Mouse (Mus musculus): ENCODE data around the gene Lpin1. TPM values are rescaled to one million over a fixed set of nuclear protein-coding genes. Genes with fewer than 3 reads are reported as not detected.

Gene Lpin1
- total RNA-seq, 2 experiments from 2014 or later, result 17.7 to 20.9 TPM

- DNase-seq (ENCODE audit: low spot score in 2 of 2), result no peak
These were observed 82.1 kb downstream of the Lpin1 start for GRCm38 (mm10) chr12:16528650-16529049.

- no peak for DNase-seq (ENCODE audit: low spot score in 2 of 2)
These were observed 82.8 kb downstream of the Lpin1 start for GRCm38 (mm10) chr12:16527941-16528340.

GRCm38 (mm10) chr12:16526862-16527261 lies 83.9 kb downstream of the Lpin1 start:
- DNase-seq (ENCODE audit: low spot score in 2 of 2), result no peak

- DNase-seq (ENCODE audit: low spot score in 2 of 2), result no peak
These were observed 84.6 kb downstream of the Lpin1 start for GRCm38 (mm10) chr12:16526134-16526533.

- peak; percentile 46 to 65 for DNase-seq (ENCODE audit: low spot score in 2 of 2)
These were observed 95.6 kb downstream of the Lpin1 start for GRCm38 (mm10) chr12:16515183-16515582.

GRCm38 (mm10) chr12:16512991-16513390 lies 97.8 kb downstream of the Lpin1 start:
- DNase-seq (ENCODE audit: low spot score in 2 of 2), result no peak

- DNase-seq (ENCODE audit: low spot score in 2 of 2), result peak; percentile 55 to 73
These were observed 101.5 kb downstream of the Lpin1 start for GRCm38 (mm10) chr12:16509122-16509752.

- peak in 1 of 2 experiments; percentile 20 for DNase-seq (ENCODE audit: low spot score in 2 of 2)
These were observed 103.7 kb downstream of the Lpin1 start for GRCm38 (mm10) chr12:16506796-16507790.

- no peak for DNase-seq (ENCODE audit: low spot score in 2 of 2)
These were observed 106.5 kb downstream of the Lpin1 start for GRCm38 (mm10) chr12:16504244-16504643.

GRCm38 (mm10) chr12:16497960-16498359 lies 112.8 kb downstream of the Lpin1 start:
- DNase-seq (ENCODE audit: low spot score in 2 of 2), result no peak

- no peak for DNase-seq (ENCODE audit: low spot score in 2 of 2)
These were observed 118.1 kb downstream of the Lpin1 start for GRCm38 (mm10) chr12:16492713-16493112.

- DNase-seq (ENCODE audit: low spot score in 2 of 2), result no peak
These were observed 121.9 kb downstream of the Lpin1 start for GRCm38 (mm10) chr12:16488899-16489298.

- no peak for DNase-seq (ENCODE audit: low spot score in 2 of 2)
These were observed 123.3 kb downstream of the Lpin1 start for GRCm38 (mm10) chr12:16487453-16487852.

Other genes starting within 250 kb of the Lpin1 start
- gene Ntsr2, start 42.4 kb upstream of the Lpin1 start, total RNA-seq (2021), result 100 to 1,000 TPM; 112 to 123 TPM
- gene Greb1, start 189.9 kb upstream of the Lpin1 start, total RNA-seq (2021), result under 1 TPM; 0.57 to 0.76 TPM
- 10 to 100 TPM; 23.2 to 24.5 TPM for gene E2f6, start 200.0 kb upstream of the Lpin1 start, total RNA-seq (2021)